Mouse (Mus musculus): Measurements from ENCODE around the gene Faim2. TPM values are rescaled to one million over a fixed set of nuclear protein-coding genes. Genes with fewer than 3 reads are reported as not detected.

Faim2 gene
- polyA plus RNA-seq (2015; fragmentation: Nextera tagmentation; extraction: Ambion mirVana) = 1.5 and 1.6 TPM in 2 replicates

DNA sequence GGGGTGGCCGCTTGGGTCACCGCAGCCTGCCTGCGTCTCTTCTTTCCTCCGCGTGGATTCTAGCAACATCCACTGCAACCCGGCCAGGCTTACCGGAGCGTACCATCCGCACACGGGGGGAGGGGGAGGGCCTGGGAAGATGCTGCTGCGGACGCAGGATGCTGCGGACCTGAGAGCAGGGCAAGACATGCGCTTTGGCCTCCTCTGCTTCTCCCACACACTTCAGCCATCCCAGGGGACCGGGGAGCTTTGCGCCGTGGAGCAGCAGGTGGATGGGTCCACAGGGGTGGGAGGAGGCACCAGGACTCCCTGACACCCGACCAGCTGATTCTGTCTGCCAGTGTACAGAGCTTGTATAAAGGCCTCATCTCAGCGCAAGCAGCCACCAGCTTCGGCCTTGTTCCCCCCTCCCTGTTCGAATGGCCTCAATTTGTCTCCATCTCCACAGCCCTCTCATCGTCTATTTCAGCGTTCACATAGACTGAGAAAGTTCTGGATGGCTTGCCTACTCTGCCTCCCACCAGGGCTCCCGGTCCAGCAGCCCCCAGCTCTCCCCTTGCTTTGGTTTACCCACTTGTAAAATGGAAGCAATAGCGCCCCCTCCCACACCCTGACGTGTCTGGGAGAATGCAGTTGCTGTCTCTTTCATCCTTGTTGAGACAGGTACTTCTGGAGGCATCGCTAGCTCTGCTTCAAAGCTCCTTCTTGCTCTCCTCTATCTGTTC, at the start of gene Faim2:
Gene Faim2, minus strand, starts transcription at position 537 of the 725 bp plus-strand sequence.
- no peak within 1 kb of the TSS for H3K4me2 ChIP-seq (replicated peaks; ENCODE audit: low read depth)
- no peaks in the 10 kb centered on the region for H3K36me3 ChIP-seq (ENCODE audit: control insufficient read depth, insufficient read depth)
- no peak within 1 kb of the TSS for H3K27ac ChIP-seq (ENCODE audit: low read depth, low read length)
- no peak within 1 kb of the TSS for H3K9ac ChIP-seq (ENCODE audit: low read depth, low read length)
- H3K9me3 ChIP-seq (ENCODE audit: control insufficient read depth) = no peaks in the 10 kb centered on the region
- TF ChIP-seq CTCF (IDR thresholded peaks at IDR 0.05; ENCODE audit: low read depth) = no peak
- no peak for ATAC-seq
- H3K27me3 ChIP-seq (replicated peaks; ENCODE audit: control insufficient read depth, insufficient read depth, low read length) = peaks cover 13% of the 10 kb centered on the region; the same call in 1 of the 2 replicates
- H3K4me1 ChIP-seq (replicated peaks; ENCODE audit: control insufficient read depth, insufficient read depth, low read length) = no peaks in the 10 kb centered on the region
- WGBS = 21% methylated on average over 26 of the region's 27 CpGs
- H3K4me3 ChIP-seq (ENCODE audit: low read depth, low read length) = no peak within 1 kb of the TSS

DNA sequence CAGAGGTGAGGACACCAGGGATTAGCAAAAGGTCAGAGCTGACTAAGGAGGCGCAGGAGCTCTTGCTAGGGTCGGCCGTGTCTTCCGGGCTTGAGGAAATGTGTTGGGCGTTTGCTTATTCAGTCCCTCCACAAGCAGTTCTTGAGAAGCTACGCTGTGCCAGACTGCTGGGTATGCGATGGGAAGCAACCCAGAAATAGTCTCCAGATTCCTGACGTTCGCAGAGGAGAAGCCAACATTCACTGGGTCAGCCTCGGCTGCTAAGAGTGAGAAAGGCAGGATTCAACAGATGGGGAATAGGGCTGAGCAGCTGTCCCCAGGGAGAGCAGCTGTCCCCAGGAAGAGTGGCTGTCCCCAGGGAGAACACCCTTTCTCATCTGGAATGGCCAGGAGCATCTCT, 41.2 kb upstream of the Faim2 start:
- H3K4me1 ChIP-seq (replicated peaks; ENCODE audit: control insufficient read depth, insufficient read depth, low read length) = no peaks in the 10 kb centered on the region
- TF ChIP-seq CTCF (IDR thresholded peaks at IDR 0.05; ENCODE audit: low read depth) = no peak
- no peak overlapping the region for H3K9ac ChIP-seq (ENCODE audit: low read depth, low read length)
- no peak for ATAC-seq
- WGBS = 85% methylated on average over 10 of the region's 10 CpGs
- no peaks in the 10 kb centered on the region for H3K27me3 ChIP-seq (replicated peaks; ENCODE audit: control insufficient read depth, insufficient read depth, low read length)
- H3K4me2 ChIP-seq (replicated peaks; ENCODE audit: low read depth) = no peak overlapping the region
- H3K27ac ChIP-seq (ENCODE audit: low read depth, low read length) = no peak overlapping the region
- no peak overlapping the region for H3K4me3 ChIP-seq (ENCODE audit: low read depth, low read length)
- no peaks in the 10 kb centered on the region for H3K9me3 ChIP-seq (ENCODE audit: control insufficient read depth)
- H3K36me3 ChIP-seq (ENCODE audit: control insufficient read depth, insufficient read depth) = no peaks in the 10 kb centered on the region

DNA sequence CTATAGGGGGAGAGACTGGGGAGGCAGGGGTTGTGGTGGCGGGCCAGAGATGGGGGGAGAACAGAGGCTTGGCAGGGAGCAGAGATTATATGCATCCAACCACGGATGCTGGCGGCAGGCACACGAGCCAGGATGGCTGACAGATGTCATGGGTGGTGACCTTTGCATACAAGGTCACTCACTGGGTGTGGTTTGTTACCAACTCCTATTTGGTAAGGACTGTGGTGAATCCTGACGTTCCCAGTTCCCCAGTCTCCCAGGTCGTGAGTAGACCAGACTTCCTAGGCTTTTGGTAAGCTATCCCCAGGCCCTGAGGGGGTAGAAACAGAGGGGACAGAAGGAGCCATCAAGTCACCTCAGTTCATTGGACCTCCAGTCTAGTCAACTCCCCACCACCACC, 40.7 kb upstream of the Faim2 start:
- Histone ChIP-seq H3K9me3 (ENCODE audit: control insufficient read depth) (no peaks in the 10 kb centered on the region), H3K4me3 (ENCODE audit: low read depth, low read length) (no peak overlapping the region), H3K36me3 (ENCODE audit: control insufficient read depth, insufficient read depth) (no peaks in the 10 kb centered on the region), H3K27me3 (replicated peaks; ENCODE audit: control insufficient read depth, insufficient read depth, low read length) (no peaks in the 10 kb centered on the region), H3K4me1 (replicated peaks; ENCODE audit: control insufficient read depth, insufficient read depth, low read length) (no peaks in the 10 kb centered on the region), H3K4me2 (replicated peaks; ENCODE audit: low read depth) (no peak overlapping the region), H3K27ac (ENCODE audit: low read depth, low read length) (no peak overlapping the region), H3K9ac (ENCODE audit: low read depth, low read length) (no peak overlapping the region)
- whole genome bisulfite sequencing = 66% methylated on average over 6 of the region's 6 CpGs
- TF ChIP-seq CTCF (IDR thresholded peaks at IDR 0.05; ENCODE audit: low read depth) = no peak
- no peak for ATAC-seq

DNA sequence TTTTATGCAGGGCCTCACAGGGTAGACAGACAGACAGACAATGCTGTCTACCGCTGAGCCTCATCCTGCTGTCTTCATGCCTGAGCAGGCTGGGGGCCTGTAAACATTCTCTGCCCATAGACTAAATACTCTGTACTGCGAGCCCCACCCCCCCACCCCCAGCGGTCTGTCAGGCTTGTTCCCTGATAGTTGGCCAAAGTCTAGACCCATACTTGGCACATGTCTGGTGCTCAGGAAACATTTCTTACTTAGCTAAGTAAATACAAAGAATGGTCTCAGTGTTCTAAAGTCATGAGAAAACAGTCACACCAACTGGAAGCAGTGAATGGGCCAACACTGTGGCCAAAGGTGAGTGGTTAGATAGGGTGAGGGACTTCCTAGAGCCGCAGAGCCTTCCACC, 39.4 kb upstream of the Faim2 start:
- no peak for TF ChIP-seq CTCF (IDR thresholded peaks at IDR 0.05; ENCODE audit: low read depth)
- H3K9me3 ChIP-seq (ENCODE audit: control insufficient read depth) = no peaks in the 10 kb centered on the region
- no peak overlapping the region for H3K4me3 ChIP-seq (ENCODE audit: low read depth, low read length)
- no peak overlapping the region for H3K4me2 ChIP-seq (replicated peaks; ENCODE audit: low read depth)
- no peak for ATAC-seq
- H3K27me3 ChIP-seq (replicated peaks; ENCODE audit: control insufficient read depth, insufficient read depth, low read length) = no peaks in the 10 kb centered on the region
- WGBS = 55% methylated on average over 4 of the region's 4 CpGs
- no peaks in the 10 kb centered on the region for H3K36me3 ChIP-seq (ENCODE audit: control insufficient read depth, insufficient read depth)
- H3K27ac ChIP-seq (ENCODE audit: low read depth, low read length) = no peak overlapping the region
- H3K9ac ChIP-seq (ENCODE audit: low read depth, low read length) = no peak overlapping the region
- no peaks in the 10 kb centered on the region for H3K4me1 ChIP-seq (replicated peaks; ENCODE audit: control insufficient read depth, insufficient read depth, low read length)

DNA sequence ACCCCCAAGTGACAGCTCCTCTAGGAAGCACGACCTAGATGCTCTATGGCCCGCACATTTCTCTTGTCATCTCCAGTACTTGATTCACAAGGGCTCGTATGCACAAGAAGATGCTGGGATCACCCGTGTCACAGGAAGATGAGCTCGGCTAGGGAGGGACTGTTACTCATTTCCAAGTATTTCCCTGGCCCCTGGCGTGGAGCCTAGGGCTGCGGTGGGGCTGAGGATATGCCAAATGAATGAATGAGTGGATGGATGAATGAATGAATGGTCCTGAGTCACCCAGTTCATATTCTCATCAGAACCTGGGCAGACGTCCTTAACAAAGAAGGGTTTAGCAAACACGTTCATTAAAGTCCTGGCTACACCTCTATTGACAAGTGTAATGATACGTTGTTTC, 32.3 kb upstream of the Faim2 start:
- no peaks in the 10 kb centered on the region for H3K4me1 ChIP-seq (replicated peaks; ENCODE audit: control insufficient read depth, insufficient read depth, low read length)
- ATAC-seq = no peak
- no peak overlapping the region for H3K4me3 ChIP-seq (ENCODE audit: low read depth, low read length)
- H3K9ac ChIP-seq (ENCODE audit: low read depth, low read length) = no peak overlapping the region
- H3K27ac ChIP-seq (ENCODE audit: low read depth, low read length) = no peak overlapping the region
- no peak for TF ChIP-seq CTCF (IDR thresholded peaks at IDR 0.05; ENCODE audit: low read depth)
- no peaks in the 10 kb centered on the region for H3K36me3 ChIP-seq (ENCODE audit: control insufficient read depth, insufficient read depth)
- 55% methylated on average over 10 of the region's 10 CpGs for WGBS
- 0 out of 2 replicates have a peak, but pooled peaks cover 3% of the 10 kb centered on the region for H3K27me3 ChIP-seq (replicated peaks; ENCODE audit: control insufficient read depth, insufficient read depth, low read length)
- no peak overlapping the region for H3K4me2 ChIP-seq (replicated peaks; ENCODE audit: low read depth)
- H3K9me3 ChIP-seq (ENCODE audit: control insufficient read depth) = no peaks in the 10 kb centered on the region

DNA sequence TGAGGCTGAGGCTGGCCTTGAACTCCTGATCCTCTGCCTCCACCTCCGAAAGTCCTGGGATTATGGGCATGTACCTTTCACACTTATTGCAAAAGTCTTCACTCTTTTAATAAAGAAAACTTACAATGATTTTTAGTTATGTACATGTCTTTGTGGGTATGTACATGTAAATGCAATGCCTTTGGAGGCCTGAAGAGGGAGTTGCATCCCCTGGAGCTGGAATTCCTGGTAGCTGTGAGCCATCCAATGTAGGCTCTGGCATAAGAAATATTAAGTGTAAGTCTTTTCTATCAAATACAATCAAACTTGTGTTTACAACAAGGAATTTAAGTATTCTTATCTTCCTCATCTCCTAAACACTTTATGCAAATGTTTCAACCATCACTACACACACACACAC, 31.0 kb upstream of the Faim2 start:
- no peak for ATAC-seq
- no peaks in the 10 kb centered on the region for H3K4me1 ChIP-seq (replicated peaks; ENCODE audit: control insufficient read depth, insufficient read depth, low read length)
- 0 out of 2 replicates have a peak, but pooled peaks have one; percentile 9 for TF ChIP-seq CTCF (IDR thresholded peaks at IDR 0.05; ENCODE audit: low read depth)

More for the DNA sequence above, 31.0 kb upstream of the Faim2 start:
- Histone ChIP-seq H3K9me3 (ENCODE audit: control insufficient read depth) (no peaks in the 10 kb centered on the region), H3K9ac (ENCODE audit: low read depth, low read length) (no peak overlapping the region), H3K27me3 (replicated peaks; ENCODE audit: control insufficient read depth, insufficient read depth, low read length) (peaks cover 3% of the 10 kb centered on the region; the same call in 1 of the 2 replicates), H3K27ac (ENCODE audit: low read depth, low read length) (no peak overlapping the region), H3K4me2 (replicated peaks; ENCODE audit: low read depth) (no peak overlapping the region), H3K36me3 (ENCODE audit: control insufficient read depth, insufficient read depth) (no peaks in the 10 kb centered on the region), H3K4me3 (ENCODE audit: low read depth, low read length) (no peak overlapping the region)
- 94% methylated on average over 1 of the region's 1 CpGs for WGBS
